Mouse (Mus musculus): ENCODE measurements at regions not wholly inside any gene's neighbourhood (a gene's known extent, or its start where the extent isn't known, plus 50 kb on each side); places are given as distances from the start of the nearest gene placed in this dataset.

DNA sequence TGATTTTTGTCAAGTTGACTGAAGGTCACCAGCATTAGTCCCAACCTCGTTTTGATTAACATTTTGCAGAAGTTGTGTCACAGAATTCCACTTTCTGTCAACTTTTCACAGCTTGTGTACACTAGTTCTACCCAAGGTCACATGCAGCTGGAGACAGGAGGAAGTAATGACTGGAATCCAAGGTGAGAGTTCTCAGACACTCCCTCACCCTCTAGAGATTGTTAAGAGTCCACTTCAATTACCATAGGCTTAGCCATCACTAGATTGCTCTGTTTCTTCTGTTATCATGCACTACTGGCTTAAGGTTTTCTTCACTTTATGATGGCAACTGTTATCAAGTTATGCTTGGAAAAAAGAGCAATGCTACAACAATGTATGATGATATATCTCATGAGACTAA is 379.0 kb downstream of the Samd5 start:
- no peak for DNase-seq (ENCODE audit: low spot score in 2 of 2)

DNA sequence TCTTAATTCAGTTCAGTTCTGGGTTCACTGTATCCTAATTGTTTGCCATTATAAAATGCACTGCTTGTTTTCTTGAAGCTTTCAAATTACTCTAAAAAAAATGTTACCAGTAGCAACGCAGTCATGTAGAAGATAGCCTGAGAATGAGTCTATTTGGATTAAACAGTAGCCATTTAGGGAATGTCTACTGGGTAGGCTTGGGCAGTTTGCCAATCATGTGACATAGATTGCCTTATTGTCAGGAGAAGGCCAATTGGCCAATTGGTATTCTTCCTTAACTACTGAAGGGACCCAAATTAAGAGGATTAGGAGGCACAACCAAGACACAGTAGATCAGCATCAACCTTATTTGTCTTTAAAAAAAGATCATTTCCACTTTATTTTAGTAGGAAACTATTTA is 379.7 kb downstream of the Samd5 start:
- DNase-seq (ENCODE audit: low spot score in 2 of 2) = no peak

GRCm38 (mm10) chr10:9294620-9295019 is 380.4 kb downstream of the Samd5 start:
- no peak for DNase-seq (ENCODE audit: low spot score in 2 of 2)

DNA sequence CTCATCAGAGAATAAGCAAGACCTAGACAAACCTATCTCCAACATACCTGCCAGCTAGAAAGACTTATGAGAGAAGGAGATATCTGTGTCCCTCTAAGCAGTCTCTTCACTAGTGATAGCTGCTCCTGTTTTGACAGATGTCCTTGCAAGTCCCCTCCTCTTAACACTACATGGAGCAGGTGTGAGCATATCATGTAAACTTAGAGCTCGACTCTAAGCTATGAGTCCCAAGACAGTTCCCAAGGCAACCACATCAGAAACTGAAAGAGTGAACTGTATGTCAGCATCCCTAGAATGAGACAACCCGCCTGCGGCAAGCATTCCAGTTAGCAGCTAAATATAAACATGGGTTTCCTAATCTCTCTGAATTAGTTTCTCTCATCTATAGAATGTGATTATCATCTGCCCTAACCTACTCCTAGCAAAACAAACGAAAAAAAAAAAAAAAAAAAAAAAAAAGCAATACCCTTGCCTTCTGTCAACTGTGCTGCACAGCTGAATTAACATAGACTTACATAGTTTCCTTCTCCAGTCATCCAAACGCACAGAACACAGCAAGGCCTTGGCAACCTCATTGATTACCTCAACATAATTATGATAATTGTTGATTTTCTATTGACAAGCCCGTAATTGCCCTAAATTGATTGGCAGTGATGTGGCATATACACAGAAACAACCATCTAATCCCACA is 383.4 kb downstream of the Samd5 start:
- no peak for DNase-seq (ENCODE audit: low spot score in 2 of 2)

DNA sequence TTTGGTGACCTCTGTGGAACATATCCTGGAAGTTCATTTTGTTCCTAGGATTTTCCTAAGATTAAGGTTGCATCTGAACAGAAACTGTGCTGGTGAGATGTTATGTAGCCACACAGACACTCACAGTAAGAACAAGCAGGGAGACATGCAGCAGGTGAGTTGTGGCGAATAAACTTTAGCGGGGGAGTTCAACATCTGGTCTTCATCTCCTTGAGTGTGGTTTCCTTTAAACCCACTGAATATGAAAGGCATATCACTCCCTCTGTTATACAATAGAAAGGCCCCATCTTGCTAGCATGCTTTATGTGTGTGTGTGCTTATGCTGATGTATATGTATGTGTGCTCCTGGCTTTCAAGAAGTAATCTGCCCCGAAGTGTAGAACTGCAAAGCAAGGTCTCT is 387.1 kb upstream of the Sash1 start:
- DNase-seq (ENCODE audit: low spot score in 2 of 2) = no peak

GRCm38 (mm10) chr10:9272243-9272642 is 386.4 kb upstream of the Sash1 start:
- DNase-seq (ENCODE audit: low spot score in 2 of 2) = no peak

DNA sequence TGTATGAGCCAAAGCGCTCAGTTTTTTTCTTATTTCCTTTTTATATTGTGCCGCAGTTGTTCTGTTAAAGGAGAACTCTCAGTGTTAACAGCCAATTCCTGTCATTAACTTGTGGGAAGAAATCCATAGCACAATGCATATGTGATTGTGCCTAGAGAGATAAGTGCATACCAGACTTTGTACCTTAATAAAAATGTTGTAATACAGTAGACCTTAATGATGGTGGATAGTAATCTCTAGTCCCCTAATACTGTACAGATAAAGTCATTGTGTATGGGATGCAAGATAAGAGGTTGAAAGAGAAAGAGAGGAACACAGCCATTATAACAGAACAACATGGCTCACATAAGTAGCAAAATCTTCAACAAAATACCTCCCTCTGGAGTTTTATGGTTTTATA is 379.7 kb upstream of the Sash1 start:
- no peak for DNase-seq (ENCODE audit: low spot score in 2 of 2)

DNA sequence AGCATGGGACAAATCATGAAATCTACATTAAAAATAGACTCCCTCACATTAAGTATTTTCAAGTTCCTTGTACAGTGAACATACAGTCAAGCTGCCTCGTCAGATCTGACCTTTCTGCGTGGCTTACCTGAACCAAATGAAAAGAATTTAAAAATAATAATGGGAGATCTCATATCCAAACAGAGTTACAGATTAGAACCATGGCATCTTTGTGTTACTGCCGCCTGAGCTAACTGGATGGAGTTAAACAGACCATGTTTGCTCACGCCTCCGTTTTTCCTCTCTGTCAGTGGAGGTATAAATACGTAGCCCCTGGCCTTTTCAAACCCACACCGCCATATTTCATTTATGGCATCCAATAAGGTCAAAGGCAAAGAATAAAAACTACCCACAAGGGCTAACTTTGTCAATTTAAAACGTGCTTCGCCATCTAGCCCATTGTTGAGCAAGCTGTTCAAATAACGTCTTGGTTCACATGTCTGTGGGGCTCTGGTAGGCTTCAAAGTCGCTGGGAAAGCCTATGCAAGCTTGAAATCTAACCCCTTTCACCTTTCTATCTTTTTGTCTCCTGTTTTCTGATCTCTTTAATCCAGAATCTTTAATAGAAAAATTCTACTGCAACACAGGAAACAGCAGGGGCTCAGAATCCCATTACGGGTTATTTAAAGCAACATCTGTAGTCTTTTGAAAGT is 378.6 kb upstream of the Sash1 start:
- no peak for DNase-seq (ENCODE audit: low spot score in 2 of 2)

DNA sequence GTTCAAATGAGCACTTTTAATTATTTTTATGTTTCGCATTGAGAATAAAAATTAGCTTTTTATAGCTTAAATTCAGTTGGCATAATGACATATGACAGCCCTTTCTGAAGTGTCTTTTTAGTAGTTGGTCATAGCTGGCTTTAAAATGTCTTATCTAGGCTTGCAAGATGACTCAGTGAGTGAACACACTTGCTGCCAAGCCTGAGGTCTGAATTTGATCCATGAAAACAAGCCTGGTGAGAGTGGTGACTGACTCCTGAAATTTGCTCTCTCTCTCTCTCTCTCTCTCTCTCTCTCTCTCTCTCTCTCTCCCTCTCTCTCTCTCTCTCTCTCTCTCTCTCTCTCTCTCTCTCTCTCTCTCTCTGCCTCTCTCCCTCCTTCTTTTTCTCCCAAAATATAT is 372.8 kb upstream of the Sash1 start:
- no peak for DNase-seq (ENCODE audit: low spot score in 2 of 2)

- DNase-seq (ENCODE audit: low spot score in 2 of 2) = no peak
Observed at GRCm38 (mm10) chr10:9252941-9253217, 367.0 kb upstream of the Sash1 start.

GRCm38 (mm10) chr10:9252120-9252940 is 366.5 kb upstream of the Sash1 start:
- DNase-seq (ENCODE audit: low spot score in 2 of 2) = no peak

- DNase-seq (ENCODE audit: low spot score in 2 of 2) = no peak
Observed at GRCm38 (mm10) chr10:9243281-9243618, 357.4 kb upstream of the Sash1 start.

DNA sequence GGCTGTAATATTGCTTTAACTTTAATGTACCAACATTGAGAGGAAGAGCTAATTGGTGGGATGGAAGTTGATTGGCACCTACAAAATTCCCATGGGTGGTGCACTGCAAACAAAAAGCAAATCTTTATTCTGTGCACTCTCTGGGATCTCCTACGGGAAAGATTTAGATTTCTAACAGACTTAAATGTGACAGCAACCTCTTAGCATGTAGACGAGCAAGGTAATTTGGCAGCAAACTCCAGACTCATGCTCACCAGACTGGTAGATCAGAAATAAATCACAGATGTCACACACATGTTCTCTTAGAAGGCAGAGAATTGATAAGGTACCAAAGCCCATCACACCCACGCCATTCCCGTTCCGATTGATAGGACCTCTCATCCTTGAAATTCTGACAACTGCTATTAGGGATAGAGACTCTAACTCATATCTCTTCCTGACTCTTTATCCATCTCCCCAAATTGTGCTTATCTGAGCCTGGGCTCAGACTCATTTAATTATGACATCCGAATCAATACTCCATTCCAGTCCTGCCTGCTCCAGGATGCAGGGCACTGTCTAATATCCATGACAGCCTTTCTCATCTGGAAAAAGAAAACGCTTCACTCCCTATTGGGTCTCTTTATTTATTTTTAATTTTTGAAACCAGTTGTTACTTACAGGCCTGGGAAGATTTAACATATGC is 356.9 kb upstream of the Sash1 start:
- DNase-seq (ENCODE audit: low spot score in 2 of 2) = no peak

DNA sequence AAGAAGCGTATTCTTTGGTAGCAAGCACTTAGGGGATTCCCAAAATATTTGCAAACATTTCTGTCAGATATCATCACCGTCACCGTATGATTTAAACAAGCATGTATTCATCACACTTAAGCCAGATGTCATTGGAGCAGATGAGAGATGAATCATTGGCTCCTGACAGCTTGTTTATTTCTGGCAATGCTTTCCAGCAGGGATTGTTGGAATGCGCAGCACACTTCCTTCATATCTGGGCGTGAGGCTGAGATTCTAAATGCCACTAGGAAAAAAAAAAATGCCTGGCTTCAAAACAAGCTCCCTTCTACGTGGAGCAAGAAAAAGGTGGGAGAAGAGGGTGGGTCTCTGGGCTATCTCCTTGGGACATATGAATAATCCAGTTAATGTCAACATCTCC is 354.1 kb upstream of the Sash1 start:
- no peak for DNase-seq (ENCODE audit: low spot score in 2 of 2)

DNA sequence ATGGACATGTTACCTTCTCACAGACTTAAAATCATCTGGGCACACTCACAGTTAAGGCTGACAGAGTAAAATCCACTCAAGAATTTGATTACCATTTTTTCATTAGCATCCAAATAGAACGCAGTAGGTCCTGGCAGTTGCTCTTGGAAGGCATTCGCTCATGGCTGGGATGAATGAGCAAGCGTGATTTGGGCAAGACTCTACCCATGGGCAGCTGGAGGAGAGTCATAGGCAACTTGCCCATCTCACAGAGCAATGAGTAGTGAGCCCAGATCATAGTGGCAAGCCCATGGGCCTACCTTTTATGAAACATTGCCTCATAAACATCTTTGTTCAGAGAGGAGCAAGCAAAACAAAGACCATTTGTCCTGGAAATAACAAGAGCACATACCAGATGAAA is 345.9 kb upstream of the Sash1 start:
- DNase-seq (ENCODE audit: low spot score in 2 of 2) = no peak

DNA sequence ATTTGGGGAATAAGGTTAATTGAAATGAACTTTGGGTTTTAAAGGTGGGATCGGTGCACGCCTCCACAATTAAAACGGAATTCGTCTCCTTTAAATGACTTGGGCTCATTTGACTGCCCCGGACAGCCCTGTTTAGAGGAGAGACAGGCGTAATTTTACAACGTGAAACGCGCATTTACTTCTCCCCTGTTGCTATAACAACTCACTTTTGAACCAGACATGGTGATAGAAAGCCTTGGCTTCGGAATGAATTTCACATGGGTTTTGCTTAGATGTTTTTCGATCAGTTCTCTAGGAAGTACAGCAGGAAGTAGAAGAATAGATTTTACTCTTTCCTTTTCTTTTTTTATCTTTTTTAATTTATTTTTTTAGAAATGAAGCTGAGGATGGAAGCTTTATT is 343.2 kb upstream of the Sash1 start:
- DNase-seq (ENCODE audit: low spot score in 2 of 2) = no peak

DNA sequence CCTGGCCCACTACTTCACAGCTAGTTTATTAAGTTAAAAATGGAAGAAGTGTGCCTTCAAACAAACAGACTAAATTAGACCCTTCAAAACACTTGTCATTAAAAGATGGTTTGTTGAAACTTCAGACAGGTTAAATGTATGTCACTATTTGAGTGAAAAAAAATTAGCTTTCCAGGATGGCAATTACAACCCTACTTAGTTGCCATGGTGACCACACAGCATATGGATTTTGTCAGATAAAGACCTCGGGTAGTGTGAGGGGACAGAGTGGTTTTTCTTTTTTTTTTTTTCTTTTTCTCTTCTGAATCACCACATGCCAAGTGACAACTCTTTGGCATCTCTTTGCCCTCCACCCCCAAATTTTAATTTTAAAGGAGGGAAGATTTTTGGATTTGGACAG is 341.5 kb upstream of the Sash1 start:
- DNase-seq (ENCODE audit: low spot score in 2 of 2) = no peak

DNA sequence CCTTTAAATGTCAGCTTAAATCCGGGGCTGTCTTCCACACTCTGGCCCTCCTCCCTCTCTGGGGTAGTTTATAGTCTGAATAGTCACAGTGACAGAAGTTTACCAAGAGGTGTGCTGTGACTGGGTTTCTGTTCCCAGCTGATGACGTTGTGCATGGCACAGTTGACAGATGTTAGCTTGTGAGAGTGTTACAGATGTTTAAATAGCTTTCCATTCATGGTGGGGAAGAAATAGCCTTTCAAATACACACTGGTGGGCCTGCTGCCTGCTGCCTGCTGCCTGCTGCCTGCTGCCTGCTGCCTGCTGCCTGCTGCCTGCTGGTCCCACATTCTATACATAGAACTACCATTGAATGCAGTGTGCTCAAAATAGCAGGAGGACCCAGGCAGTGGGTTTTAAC is 324.8 kb upstream of the Sash1 start:
- DNase-seq (ENCODE audit: low spot score in 2 of 2) = no peak

DNA sequence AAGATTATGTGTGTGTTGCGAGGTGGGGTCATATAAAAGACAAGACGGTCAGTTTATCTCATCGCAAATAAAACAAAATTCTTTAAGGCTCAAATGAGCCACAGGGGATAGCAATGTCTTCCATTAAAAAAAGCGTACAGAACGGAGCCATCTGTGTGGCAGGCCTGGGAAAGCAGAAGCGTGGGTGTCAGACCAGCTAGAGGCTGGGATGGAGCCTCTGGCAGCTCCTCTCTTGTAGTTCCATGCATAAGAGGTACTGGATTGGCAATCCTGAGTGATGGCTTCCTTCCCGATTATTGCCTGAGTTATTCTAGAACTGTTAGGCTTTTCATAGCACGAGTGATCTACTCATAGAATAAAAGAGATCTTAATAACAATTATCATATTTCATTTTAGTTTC is 318.2 kb upstream of the Sash1 start:
- peak in 1 of 2 experiments; percentile 25 for DNase-seq (ENCODE audit: low spot score in 2 of 2)

- no peak for DNase-seq (ENCODE audit: low spot score in 2 of 2)
Observed at GRCm38 (mm10) chr10:9203323-9203722, 317.5 kb upstream of the Sash1 start.

- DNase-seq (ENCODE audit: low spot score in 2 of 2) = no peak
Observed at GRCm38 (mm10) chr10:9202922-9203321, 317.1 kb upstream of the Sash1 start.

DNA sequence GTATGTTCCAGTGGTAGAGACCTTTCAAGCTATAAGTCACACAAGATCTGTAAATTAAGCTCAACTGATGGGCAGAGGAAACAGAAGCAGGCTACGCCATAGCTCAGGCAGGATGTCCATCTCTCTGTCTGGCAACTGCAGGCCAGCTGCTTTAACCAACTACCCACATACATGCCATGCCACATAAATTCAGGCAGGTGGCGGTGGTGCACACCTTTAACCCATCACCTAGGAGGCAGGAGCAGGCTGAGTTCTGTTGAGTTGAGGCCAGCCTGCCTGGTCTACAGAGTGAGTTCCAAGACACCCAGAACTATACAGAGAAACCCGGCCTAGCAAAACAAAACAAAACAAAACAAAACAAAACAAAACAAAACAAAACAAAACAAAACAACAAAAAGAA is 289.1 kb upstream of the Sash1 start:
- DNase-seq (ENCODE audit: low spot score in 2 of 2) = no peak

DNA sequence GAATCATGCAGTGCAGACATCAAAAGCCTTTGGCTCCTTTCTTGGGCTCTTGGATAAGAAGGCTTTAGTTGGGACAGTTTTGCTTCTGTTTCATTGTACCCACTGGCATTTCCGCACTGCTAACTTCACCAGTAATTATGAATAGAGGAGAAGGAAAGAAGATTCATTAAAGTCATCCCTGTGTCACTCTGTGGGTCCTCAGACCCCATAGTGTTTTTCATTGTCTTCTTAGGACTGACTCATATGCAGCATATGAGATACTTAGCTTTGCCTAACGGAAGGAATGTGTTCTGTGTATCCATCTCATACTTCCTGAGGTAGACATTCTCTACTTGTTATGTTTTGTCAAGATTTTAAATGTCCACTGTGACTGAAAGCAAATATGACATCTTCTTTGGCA is 287.6 kb upstream of the Sash1 start:
- DNase-seq (ENCODE audit: low spot score in 2 of 2) = no peak

Measured in frontal cortex, postnatal 25 days (tissue).